Mouse (Mus musculus) thymus, postnatal 0 days (tissue): ENCODE data around the gene Chst1. TPM values are rescaled to one million over a fixed set of nuclear protein-coding genes. Genes with fewer than 3 reads are reported as not detected.

Experiments used
- DNase-seq: peaks from one replicate; pipeline ENCODE4 v3.0.0-alpha.2; 2015; ENCODE audit warnings: low spot score
- polyA plus RNA-seq: library from polyadenylated mRNA; unstranded; fragments of >200 nt; fragmentation: Nextera tagmentation; extraction: Ambion mirVana; gene quantifications from 2 replicates; pipeline ENCODE4 v1.2.1, GENCODE M21; 2015

Gene Chst1
- 1.7 and 1.8 TPM in 2 replicates for polyA plus RNA-seq

GRCm38 (mm10) chr2:92599487-92600347, at the start of gene Chst1:
Chst1 (plus strand) TSS chr2:92599707.
- DNase-seq, result peak; percentile 13

- DNase-seq, result no peak
Measured at GRCm38 (mm10) chr2:92550051-92550450, 49.5 kb upstream of the Chst1 start.

DNA sequence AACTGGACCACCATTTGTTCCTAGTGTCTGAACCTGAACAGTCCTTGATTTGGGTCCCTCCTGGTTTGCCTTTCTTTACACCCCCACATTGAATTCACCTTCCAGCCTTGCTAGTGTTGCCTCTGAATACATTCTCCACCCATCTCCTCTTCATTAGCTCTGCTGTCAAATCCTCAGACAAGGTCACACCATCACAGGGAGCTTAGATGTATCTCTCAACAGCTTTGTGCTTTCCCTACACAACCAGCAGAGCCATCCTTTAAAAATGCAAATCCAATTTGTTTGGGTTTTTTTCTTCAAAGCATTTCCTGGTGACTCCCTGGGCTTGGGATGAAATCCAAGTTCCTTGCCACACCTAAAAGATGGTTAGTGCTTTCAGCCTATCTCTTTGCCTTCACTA, 45.0 kb upstream of the Chst1 start:
- no peak for DNase-seq

DNA sequence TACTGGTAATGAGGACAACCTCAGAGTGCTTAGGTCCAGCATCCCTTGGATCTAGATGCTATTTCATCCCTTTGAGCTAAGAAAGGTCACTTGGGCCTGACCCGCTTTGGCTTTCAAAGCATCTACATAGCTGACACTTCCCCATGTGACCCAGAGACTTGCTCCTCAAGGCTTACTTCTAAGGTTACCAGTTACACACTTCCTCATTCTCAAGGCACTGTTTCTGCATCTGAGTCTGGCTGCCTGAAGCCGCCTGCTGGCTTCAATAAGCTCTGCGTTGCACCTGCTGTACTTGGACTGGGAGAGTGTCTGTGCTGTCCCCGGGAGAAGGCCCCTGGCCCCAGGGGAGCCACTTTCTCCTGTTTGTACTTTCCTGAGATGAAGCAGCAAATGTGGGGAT, 36.6 kb upstream of the Chst1 start:
- no peak for DNase-seq

DNA sequence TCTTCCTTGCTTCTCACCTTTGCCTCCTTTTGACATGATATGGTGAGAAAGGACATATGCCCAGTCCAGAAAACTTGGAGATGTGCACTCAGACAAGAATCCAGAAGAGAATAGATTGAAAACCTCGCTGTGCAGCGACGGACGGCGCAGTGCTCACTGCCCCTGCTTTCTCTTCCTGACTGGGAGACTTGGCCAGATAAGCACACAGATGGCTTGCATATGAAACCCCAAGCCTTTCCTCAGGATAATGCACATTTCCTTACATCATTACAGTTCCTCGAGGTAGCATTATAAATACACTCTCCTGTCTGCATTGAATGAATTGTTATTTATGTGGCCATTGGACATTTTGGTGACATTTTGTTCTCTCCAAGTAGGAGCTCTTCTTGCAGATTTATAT, 28.9 kb upstream of the Chst1 start:
- DNase-seq, result no peak

- DNase-seq, result no peak
Measured at GRCm38 (mm10) chr2:92577824-92578223, 21.7 kb upstream of the Chst1 start.

DNA sequence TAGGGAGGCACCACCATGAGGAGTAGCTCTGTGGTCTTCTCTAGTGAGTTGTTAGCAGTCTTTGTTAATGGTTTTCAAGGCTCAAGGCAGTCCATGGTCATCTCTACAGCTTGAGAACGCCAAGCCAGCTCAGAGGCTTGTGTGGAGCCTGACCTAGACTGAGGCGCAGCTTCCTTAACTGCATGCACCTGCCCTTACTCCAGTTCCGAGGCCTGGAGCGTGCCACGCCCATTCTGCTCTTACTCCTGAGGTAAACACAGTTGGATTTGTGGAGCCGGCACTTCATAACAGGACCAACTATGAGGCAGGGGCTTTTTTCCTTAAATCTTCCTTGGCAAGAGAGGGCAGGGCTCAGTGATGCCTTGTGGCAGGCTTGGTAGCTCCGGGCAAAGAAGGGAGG, 18.2 kb upstream of the Chst1 start:
- DNase-seq, result no peak

DNA sequence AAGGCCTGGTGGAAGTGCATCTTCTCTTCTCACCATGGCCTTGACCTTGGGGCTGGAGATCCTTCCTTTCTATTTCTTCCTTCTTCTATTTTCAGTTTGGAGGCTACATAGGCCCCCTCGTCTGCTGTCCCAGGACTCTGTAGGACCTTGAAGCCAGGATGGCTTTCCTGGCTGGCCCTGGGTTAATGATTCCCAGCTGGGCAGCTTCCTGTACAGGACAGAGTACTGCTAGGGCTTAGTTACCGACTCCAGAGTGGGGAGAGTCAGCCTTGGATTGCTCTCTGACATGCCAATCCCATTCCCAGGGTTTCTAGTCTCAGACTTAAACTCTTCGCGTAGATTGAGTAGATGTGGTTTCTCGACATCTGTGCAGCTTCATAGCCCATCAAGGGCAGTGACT, 16.9 kb upstream of the Chst1 start:
- no peak for DNase-seq

- DNase-seq, result no peak
Measured at GRCm38 (mm10) chr2:92587806-92588205, 11.7 kb upstream of the Chst1 start.

- DNase-seq, result no peak
Measured at GRCm38 (mm10) chr2:92594929-92595730, 4.4 kb upstream of the Chst1 start.

DNA sequence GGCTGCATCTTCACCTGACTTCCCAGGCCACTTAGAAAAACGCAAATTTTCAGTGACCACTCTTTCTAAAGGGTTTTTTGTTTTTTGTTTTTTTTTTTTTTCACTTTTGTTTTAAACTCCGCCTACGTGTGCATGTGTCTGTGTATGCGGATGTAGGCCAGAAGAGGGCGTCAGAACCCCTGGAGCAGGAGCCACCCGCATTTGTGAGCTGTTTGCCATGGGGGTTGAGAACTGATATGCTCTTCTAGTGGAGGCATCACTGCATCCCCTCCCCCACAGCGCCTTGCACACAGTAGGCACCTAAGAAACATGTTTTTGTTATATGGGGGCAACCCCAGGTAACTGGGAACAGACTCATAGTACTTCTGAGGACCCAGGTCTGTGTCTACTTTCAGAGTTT, 2.2 kb upstream of the Chst1 start:
- DNase-seq, result no peak

GRCm38 (mm10) chr2:92598941-92599486, 493 bp upstream of the Chst1 start:
- no peak for DNase-seq

DNA sequence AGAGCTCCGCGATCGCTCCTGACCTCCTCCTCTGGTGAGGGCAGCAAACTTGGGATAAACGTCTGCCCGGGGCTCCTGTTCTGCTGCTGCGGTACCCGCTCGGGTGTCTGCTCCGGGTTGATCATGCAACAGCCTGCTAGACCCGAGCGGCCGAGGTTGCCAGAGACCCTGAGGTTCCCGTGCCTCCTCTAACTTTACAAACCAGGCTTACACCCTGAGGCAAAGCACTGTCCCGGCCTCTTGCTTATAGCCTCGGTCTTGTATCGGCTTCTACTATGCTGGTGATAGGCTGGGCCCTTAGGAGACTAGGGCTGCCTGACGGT, 802 bp downstream of the Chst1 start:
- DNase-seq, result no peak

DNA sequence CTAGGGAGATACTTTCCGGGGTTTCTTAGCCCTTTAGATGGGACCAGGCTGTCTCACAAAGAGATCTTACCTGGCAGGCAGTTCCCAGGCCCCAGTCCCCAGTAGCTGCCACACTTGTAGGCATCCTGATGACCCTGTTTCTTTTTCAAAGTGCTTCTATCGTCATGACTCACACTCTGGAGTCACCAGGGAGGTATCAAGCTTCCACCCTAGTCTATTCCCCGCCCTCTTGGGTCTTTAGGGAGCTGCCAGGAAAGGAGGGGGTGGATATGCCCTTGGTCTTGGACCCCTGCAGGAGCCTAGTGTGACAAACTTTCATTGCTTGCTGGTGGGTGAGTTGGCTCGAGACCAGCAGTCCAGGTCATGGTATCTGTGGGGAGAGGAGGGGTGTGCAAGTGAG, 1.7 kb downstream of the Chst1 start:
- no peak for DNase-seq

DNA sequence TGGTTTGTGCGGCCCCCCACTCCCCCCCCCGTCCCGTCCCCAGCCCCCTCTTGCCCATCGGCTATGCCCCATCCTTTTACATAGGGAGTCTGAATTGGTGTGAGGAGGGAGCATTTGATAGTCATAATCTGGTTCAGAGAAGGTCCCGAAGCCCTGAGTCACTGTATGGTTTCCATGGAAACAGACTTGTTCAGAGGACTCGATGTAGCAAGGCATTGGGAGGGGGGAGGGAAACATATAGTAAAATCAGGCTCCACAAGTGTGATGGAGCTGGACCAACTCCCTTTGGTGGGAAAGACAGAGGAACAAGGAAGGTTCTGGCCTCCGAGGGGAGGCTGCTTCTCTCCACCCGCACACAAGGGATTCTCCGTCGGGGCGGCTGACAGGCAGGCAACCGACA, 2.6 kb downstream of the Chst1 start:
- DNase-seq, result no peak

DNA sequence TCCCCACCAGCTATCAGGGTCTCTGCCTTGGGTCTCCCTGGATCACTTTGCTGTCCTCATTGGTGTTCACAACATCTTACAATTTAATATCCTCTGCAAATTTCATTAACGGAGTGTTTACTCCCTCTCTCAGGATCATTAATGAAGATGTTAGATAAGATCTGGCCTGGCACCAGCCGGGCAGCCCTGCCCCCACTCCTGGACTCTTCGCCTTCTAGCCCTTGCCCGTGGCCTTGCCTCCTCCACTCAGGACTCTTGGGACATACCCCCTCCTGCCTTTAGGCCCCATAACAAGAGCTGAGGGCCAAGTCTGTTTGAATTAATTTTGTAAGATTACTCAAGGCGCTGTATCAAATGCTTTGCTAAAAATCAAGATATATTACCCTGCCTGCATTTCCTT, 4.1 kb downstream of the Chst1 start:
- DNase-seq, result no peak

DNA sequence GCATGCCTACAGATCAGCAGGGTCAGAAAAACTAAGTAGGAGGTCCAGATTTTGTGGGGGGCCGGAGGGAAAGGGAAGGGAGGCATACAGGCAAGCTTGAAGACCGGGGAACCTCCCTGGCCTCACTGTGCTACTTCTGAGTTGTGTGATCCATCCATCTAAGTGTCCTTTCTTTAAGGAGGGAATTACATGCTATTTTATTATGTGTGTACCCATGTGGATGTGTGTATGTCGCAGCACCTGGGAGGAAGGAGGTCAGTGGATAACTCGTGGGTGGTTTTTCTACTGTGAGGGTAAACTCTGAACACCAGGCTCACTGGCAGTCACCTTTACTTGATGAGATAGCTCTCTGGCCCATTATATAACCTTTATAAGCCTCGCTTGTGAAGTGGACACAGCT, 5.1 kb downstream of the Chst1 start:
- DNase-seq, result no peak

DNA sequence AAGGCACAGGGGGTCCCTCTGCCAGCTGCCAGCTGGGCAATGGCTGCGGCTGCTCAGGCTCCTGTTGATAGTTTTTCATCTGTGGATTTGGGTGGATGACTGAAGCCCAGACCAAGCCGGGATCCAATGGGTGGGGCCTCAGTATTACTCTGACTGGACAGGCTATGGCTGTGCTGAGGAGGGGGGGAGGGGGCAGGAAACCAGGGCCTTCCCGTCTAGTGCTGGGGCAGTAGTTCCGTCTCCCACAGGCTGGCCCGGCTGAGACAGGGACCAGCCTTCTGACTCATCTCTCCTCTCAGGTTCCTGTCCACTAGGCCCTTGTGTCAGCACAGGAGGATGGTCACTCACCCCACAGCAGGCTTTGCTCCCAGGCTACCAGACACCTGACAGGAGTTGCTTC, 6.5 kb downstream of the Chst1 start:
- no peak for DNase-seq

- no peak for DNase-seq
Measured at GRCm38 (mm10) chr2:92607153-92607552, 7.6 kb downstream of the Chst1 start.

- no peak for DNase-seq
Measured at GRCm38 (mm10) chr2:92607592-92607991, 8.1 kb downstream of the Chst1 start.

GRCm38 (mm10) chr2:92608013-92608619, 8.6 kb downstream of the Chst1 start:
- no peak for DNase-seq
